Mouse (Mus musculus): ENCODE data around the gene Hes5.

- TF ChIP-seq POLR2A (IDR thresholded peaks at IDR 0.05; ENCODE audit: low read depth, low read length): no peak
- no peak for TF ChIP-seq CTCF (IDR thresholded peaks at IDR 0.05; ENCODE audit: extremely low read depth, insufficient read length, insufficient replicate concordance, low read depth, low read length)
Observed at GRCm38 (mm10) chr4:154915286-154915685, 45.4 kb upstream of the Hes5 start.

All from small intestine, adult 2 months (tissue).